Mouse (Mus musculus) limb, embryonic 14.5 days (tissue): ENCODE results near the gene Rps18. TPM values are rescaled to one million over a fixed set of nuclear protein-coding genes. Genes with fewer than 3 reads are reported as not detected.

Source experiments
- ATAC-seq: fragments of 200-750 bp; cut with Nextera tagmentation; 2 replicates; pipeline ENCODE4 v1.8.0; 2017; ENCODE audit warnings: low read depth, moderate number of reproducible peaks, moderate TSS enrichment; ENCODE audit not compliant: low FRiP score
- DNase-seq: peaks from one replicate; pipeline ENCODE4 v3.0.0-alpha.2; 2015; ENCODE audit warnings: low spot score
- H3K27ac ChIP-seq: fragments of 300-500 bp; sonication (generic); replicated peaks from 2 replicates; pipeline ENCODE4 v1.5.1; 2014; ENCODE audit warnings: low read depth, mild to moderate bottlenecking, low read length, moderate library complexity, mixed read lengths
- H3K27me3 ChIP-seq: fragments of 300-500 bp; sonication (generic); 2 replicates; pipeline ENCODE4 v1.6.1; 2014; ENCODE audit warnings: low read length, mixed read lengths; ENCODE audit not compliant: control insufficient read depth, insufficient read depth
- H3K36me3 ChIP-seq: fragments of 300-500 bp; sonication (generic); 2 replicates; pipeline ENCODE4 v1.6.1; 2014; ENCODE audit warnings: mild to moderate bottlenecking, low read length, moderate library complexity, mixed read lengths; ENCODE audit not compliant: control insufficient read depth, insufficient read depth
- H3K4me1 ChIP-seq: fragments of 300-500 bp; sonication (generic); 2 replicates; pipeline ENCODE4 v1.6.1; 2014; ENCODE audit warnings: antibody characterized with exemption, low read length, mixed read lengths; ENCODE audit not compliant: control insufficient read depth, insufficient read depth
- H3K4me2 ChIP-seq: fragments of 300-500 bp; sonication (generic); replicated peaks from 2 replicates; pipeline ENCODE4 v1.6.1; 2014; ENCODE audit warnings: low read depth, mild to moderate bottlenecking, low read length, moderate library complexity; ENCODE audit not compliant: severe bottlenecking
- H3K4me3 ChIP-seq: fragments of 300-500 bp; sonication (generic); replicated peaks from 2 replicates; pipeline ENCODE4 v1.5.1; 2014; ENCODE audit warnings: low read length
- H3K9ac ChIP-seq: fragments of 300-500 bp; sonication (generic); 2 replicates; pipeline ENCODE4 v1.6.1; 2014; ENCODE audit warnings: mild to moderate bottlenecking, low read depth, low read length, moderate library complexity; ENCODE audit not compliant: severe bottlenecking
- H3K9me3 ChIP-seq: fragments of 300-500 bp; sonication (generic); 2 replicates; pipeline ENCODE4 v1.6.1; 2016; ENCODE audit warnings: low read length; ENCODE audit not compliant: control insufficient read depth
- POLR2A ChIP-seq: fragments of 200-500 bp; IDR thresholded peaks from 2 replicates; pipeline ENCODE4 v1.8.0; 2012; ENCODE audit warnings: inconsistent platforms, mild to moderate bottlenecking, moderate library complexity, borderline replicate concordance; ENCODE audit not compliant: insufficient read depth, insufficient read length; ENCODE audit errors: extremely low read depth
- WGBS: fragments of 180-500 bp; shearing (Covaris S2); extraction: QIAGEN DNeasy Blood & Tissue Kit; methylation state at CpG from one replicate; pipeline ENCODE4 v1.1.7; 2014; 5-methylcytosine and 5-hydroxymethylcytosine counted together
- polyA plus RNA-seq, 2 experiments: library from polyadenylated mRNA; depleted of rRNA in 1 of 2; stranded (reverse) in 1 of 2; unstranded in 1 of 2; fragments of >200 nt; fragmentation: Nextera tagmentation in 1 of 2; extraction: Ambion mirVana in 1 of 2; gene quantifications; 2 replicates each; pipeline versions ENCODE4 v1.2.1 to v1.2.3; 2012 to 2014

Gene Rps18
- polyA plus RNA-seq, 2 experiments, result 1,284 to 2,245 TPM

DNA sequence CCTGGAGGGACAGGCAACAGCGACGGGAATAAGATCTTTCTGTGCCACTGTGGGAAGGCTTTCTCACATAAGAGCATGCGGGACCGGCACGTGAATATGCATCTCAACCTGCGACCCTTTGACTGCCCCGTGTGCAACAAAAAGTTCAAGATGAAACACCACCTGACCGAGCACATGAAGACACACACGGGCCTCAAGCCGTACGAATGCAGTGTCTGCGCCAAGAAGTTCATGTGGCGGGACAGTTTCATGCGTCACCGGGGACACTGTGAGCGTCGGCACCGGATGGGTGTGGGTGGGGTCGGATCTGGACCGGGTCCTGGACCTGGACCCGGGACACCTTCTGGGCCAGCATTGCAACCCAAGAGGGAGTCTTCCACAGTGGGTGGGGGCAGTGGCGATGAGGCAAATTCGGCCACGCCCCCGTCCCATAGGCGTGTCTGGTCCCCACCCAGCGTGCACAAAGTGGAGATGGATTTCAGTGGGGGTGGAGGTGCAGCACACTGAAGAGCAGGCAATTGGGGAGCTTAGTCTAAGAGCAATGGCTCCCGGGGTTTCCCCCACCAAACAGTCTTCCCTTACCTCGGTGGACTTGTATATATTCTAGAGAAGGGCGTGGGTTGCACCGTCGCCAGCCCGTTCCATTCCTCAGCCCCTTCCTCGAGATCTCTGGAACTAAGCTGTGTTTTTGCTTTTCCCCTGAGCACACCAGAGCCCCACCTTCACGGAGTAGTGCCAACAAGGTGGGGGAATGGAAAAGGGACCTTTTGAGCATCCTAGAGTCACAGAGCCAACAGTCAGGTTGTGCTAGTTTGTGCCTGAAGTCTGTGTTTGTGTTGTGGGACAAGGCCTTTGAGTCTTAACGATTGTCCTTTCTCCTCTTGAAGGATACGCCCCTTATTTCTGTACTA lies 37.3 kb downstream of the Rps18 start:
- H3K9me3 ChIP-seq, result no peaks in the 10 kb centered on the region
- 60% methylated on average over 37 of the region's 37 CpGs for WGBS
- H3K27ac ChIP-seq, result no peak overlapping the region
- peaks cover 25% of the 10 kb centered on the region for H3K36me3 ChIP-seq
- H3K4me3 ChIP-seq, result peak overlapping the region; percentile 67
- H3K4me2 ChIP-seq, result peak overlapping the region; percentile 99
- H3K9ac ChIP-seq, result peak overlapping the region; percentile 66; the same call in 1 of the 2 replicates
- ATAC-seq, result no peak
- H3K4me1 ChIP-seq, result peaks cover 18% of the 10 kb centered on the region
- DNase-seq, result no peak
- TF ChIP-seq POLR2A, result no peak
- H3K27me3 ChIP-seq, result no peaks in the 10 kb centered on the region

DNA sequence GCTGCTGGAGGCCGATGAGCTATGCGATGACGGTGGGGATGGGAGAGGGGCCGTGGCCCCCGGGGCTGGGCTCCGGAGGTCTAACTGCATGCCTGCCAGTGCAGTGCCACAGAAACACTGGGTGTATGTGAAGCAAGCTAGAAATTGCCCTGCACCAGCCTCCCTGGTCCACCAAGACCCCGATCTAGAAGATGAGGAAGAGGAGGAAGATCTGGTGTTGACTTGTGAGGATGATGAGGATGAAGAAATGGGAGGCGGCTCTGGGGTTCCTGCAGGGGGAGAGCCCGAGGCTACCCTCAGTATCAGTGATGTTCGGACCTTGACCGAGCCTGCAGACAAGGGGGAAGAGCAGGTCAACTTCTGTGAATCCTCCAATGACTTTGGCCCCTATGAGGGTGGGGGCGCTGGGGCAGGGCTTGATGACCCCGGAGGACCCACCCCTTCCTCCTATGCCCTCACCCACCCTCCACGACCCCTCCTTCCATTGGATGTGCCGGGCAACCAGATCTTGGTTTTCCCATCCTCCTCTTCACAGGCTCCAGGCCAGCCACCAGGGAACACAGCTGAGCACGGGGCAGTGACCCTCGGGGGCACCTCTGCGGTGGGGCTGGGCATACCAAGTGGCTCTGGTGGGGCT lies 38.0 kb downstream of the Rps18 start:
- H3K9me3 ChIP-seq, result no peaks in the 10 kb centered on the region
- ATAC-seq (no peak), DNase-seq (no peak)
- peaks cover 31% of the 10 kb centered on the region for H3K36me3 ChIP-seq
- H3K9ac ChIP-seq, result no peak overlapping the region
- H3K4me3 ChIP-seq, result 0 out of 2 replicates have a peak overlapping the region, but pooled peaks have one; percentile 4
- no peak overlapping the region for H3K27ac ChIP-seq
- TF ChIP-seq POLR2A, result no peak
- no peaks in the 10 kb centered on the region for H3K27me3 ChIP-seq
- 82% methylated on average over 18 of the region's 18 CpGs for WGBS
- no peak overlapping the region for H3K4me2 ChIP-seq
- peaks cover 18% of the 10 kb centered on the region for H3K4me1 ChIP-seq

DNA sequence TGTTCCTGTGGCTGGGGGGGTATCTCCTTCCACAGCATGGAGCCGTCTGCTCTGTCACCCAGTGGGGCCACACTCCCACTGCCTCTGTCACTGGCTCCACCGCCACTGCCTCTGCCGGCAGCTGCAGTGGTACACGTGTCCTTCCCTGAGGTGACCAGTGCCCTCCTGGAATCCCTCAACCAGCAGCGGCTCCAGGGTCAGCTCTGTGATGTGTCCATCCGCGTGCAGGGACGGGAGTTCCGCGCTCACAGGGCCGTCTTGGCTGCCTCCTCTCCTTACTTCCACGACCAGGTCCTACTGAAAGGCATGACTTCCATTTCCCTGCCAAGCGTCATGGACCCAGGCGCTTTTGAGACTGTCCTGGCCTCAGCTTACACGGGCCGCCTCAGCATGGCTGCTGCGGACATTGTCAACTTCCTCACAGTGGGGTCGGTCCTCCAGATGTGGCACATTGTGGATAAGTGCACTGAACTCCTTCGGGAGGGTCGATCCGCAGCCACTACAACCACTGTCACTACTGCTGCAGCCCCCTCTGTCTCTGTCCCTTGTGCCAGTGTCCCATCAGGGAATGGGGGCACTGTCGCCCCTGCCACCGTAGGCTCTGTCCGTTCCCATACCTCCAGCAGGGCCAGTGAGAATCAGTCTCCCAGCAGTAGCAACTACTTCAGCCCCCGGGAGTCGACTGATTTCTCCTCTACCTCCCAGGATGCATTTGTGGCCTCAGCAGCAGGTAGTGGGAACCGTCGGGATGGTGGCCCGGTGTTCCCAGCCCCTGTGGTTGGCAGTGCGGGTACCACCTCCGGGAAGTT lies 38.8 kb downstream of the Rps18 start:
- peaks cover 18% of the 10 kb centered on the region for H3K4me1 ChIP-seq
- H3K4me3 ChIP-seq, result peak overlapping the region; percentile 48
- DNase-seq (no peak), ATAC-seq (no peak)
- H3K27me3 ChIP-seq, result no peaks in the 10 kb centered on the region
- H3K36me3 ChIP-seq, result peaks cover 36% of the 10 kb centered on the region
- TF ChIP-seq POLR2A, result no peak
- H3K9ac ChIP-seq, result no peak overlapping the region
- 74% methylated on average over 31 of the region's 31 CpGs for WGBS
- no peaks in the 10 kb centered on the region for H3K9me3 ChIP-seq
- peak overlapping the region; percentile 44 for H3K4me2 ChIP-seq
- H3K27ac ChIP-seq, result no peak overlapping the region

DNA sequence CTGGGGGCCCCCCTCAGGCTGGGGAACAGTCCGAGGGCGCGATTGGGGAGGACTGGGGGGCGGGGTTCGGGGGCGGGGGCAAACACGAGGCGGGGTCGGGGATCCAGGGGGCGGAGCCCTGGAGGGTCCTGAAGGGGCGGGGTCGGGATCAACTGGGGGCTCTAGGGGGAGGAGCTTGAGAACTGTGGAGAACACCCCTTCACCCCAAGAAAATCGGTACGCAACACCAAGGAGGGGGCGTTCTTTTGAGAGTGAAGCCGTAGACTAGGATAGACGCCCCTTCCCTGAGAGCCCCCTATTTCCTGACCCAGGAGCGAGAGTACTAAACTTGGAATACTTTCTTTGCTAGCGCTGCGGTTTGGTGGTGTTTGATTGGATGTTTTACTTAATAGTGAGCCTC lies 39.5 kb downstream of the Rps18 start:
- no peaks in the 10 kb centered on the region for H3K9me3 ChIP-seq
- no peak for TF ChIP-seq POLR2A
- no peaks in the 10 kb centered on the region for H3K27me3 ChIP-seq
- H3K4me2 ChIP-seq, result peak overlapping the region; percentile 44
- H3K4me1 ChIP-seq, result peaks cover 18% of the 10 kb centered on the region
- H3K36me3 ChIP-seq, result peaks cover 43% of the 10 kb centered on the region
- ATAC-seq (peak; percentile 27), DNase-seq (peak; percentile 80)
- under 1% methylated on average over 16 of the region's 20 CpGs for WGBS
- H3K9ac ChIP-seq, result peak overlapping the region; percentile 50
- H3K4me3 ChIP-seq, result peak overlapping the region; percentile 48
- H3K27ac ChIP-seq, result no peak overlapping the region

DNA sequence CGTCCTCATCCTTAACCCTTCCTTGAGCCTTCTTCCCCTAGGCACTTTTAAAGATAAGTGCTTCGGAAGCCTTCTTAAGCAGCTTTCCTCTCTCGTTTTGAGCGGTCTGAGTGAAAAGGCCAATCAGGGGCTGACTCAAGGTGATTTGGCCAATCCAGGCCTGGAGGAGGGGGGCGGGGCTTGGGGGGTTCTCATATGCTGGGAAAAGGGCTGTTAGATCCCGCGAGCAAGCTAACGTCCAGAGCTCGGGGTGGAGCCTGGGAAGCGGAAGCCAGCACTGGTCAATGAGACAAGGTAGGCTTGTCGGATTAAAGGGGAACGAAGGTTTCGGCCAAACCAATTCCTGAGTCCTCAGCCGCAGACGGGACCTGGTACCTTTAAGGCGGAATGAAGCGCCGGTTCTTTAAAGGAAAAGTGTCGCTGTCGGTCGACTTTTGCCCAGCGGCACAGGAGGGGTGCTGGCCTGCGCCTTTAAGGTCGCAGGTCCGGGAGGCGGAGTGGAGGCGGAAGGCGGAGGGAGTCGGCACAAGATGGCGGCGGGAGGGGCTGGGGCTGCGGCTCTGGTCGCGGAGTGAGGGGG lies 40.0 kb downstream of the Rps18 start, which contains the start of the genes Tapbp and Zbtb22:
Tapbp (plus strand) TSS at position 229 of the 580 bp plus-strand sequence.
Zbtb22 (plus strand) TSS at position 234 of the 580 bp plus-strand sequence.
- H3K4me1 ChIP-seq, result peaks cover 18% of the 10 kb centered on the region

More for the DNA sequence above, 40.0 kb downstream of the Rps18 start, which contains the start of the genes Tapbp and Zbtb22:
- TF ChIP-seq POLR2A, result no peak
- H3K27ac ChIP-seq, result no peak within 1 kb of the TSS
- DNase-seq (peak; percentile 98), ATAC-seq (peak; percentile 91)
- no peaks in the 10 kb centered on the region for H3K27me3 ChIP-seq
- 2% methylated on average over 29 of the region's 34 CpGs for WGBS
- H3K9ac ChIP-seq, result peak within 1 kb of the TSS; percentile 50
- peak within 1 kb of the TSS; percentile 48 for H3K4me3 ChIP-seq
- peaks cover 48% of the 10 kb centered on the region for H3K36me3 ChIP-seq
- H3K9me3 ChIP-seq, result no peaks in the 10 kb centered on the region
- H3K4me2 ChIP-seq, result peak within 1 kb of the TSS; percentile 44
